Mouse (Mus musculus): Measurements from ENCODE around the gene Srpk1.

Gene Srpk1

GRCm38 (mm10) chr17:28622300-28622759 lies at the start of gene Srpk1:
TSS of gene Srpk1 (minus strand) at chr17:28622709.
- DNase-seq = peak; percentile 93

GRCm38 (mm10) chr17:28659564-28659963 lies 37.1 kb upstream of the Srpk1 start:
- no peak for DNase-seq

DNA sequence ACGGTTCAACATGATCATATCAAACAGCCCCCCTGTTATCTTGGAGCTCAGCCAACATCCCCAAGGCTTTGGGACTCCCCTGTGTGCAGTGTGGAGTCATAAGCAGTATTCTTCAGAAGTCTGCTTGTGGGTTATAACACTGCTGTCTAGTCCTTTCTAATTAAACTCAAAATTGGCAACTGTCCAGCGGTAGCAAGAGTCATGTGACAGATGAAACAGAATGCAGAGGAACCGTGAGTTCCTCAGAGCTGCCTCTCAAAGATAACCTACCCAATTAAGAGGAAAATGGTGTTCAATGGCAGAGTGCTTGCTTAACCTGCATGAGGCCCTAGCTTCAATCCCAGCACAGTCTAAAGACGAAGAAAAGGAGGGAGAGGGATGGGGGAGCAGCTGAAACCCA lies 35.4 kb upstream of the Srpk1 start:
- no peak for DNase-seq

GRCm38 (mm10) chr17:28650268-28650667 lies 27.8 kb upstream of the Srpk1 start:
- DNase-seq = no peak

GRCm38 (mm10) chr17:28648607-28649370 lies 26.3 kb upstream of the Srpk1 start:
- DNase-seq = peak; percentile 48

- no peak for DNase-seq
Measured at GRCm38 (mm10) chr17:28646221-28646620, 23.7 kb upstream of the Srpk1 start.

DNA sequence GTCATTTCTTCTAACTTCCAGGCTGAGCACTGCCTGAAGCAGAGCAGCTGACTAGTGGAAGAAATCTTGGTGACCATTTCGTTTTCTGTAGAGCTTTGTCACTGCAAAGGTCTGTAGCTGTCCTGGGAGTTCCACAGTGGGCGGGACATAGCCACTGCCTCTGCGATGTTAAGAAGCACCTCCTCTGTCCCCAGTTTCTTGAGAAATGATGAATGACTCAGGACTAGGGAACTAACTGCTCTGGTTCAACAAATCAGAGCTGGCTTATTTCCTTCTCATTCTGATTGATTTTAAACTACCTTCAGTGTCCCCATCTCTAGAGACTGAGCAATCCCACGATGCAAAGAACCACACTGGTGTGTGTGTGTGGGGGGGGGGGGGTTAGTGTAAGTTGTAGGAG lies 21.6 kb upstream of the Srpk1 start:
- DNase-seq = no peak

GRCm38 (mm10) chr17:28643697-28644096 lies 21.2 kb upstream of the Srpk1 start:
- DNase-seq = no peak

DNA sequence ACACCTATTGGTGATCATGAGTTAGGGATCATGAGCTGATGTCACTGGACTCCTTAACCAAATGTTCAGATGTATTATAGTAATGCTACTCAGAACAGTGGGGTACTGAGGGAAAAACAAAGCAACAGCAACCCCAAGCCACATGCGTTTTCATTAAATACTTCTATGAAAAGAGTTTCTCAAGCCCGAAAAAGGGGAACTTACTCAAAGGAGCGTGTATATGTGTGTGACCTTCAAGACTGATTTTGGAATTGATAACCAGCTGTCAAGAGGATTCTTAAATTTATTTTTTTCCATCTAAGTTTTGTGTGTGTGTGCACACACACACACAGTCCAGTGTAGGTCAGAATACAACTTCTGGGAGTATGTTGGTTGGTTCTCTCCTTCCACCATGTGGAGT lies 17.6 kb upstream of the Srpk1 start:
- DNase-seq = no peak

DNA sequence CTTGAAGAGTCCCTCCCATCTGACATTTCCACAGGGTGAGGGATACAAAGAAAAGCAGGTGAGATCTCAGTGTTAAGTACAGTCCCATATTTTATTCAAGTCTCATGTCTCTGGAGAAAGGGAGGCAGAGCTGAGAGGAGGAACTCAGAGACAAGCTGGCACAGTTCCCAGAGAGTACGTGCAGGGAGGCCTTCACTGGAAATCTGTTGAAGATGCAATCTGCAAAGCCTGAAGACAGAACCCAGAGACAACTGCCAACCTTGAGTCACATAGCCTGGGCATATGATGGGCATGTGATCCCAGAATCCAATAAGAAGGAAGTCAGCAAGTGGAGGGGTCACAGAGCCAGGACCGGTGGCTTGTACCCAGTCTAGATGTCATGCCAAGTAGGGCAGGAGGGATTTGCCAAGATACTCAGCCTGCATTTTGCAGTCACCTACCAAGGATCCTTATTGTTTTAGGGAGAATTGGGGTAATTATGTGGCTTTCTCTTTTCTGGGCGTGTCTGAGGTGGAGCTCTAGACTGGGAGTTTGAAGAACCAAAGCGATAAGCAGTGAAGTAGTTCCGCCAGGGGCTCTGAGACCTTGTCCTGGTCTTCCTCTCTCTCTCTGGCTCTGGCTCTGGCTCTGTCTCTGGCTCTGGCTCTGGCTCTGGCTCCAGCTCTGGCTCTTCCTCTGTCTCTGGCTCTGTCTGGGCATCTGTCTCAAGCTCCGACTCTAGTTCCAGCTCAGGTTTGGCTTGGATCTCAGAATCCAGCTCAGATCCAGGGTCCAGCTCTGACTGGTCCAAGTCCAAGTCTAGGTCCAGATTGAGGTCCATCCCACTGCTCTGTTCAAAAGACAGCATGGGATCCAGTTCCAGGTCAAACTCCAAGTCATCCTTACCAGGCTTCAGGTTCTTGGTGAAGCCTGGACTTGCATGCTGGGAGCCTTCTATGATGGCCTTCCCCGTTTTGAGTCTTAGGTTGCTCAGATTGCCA lies 15.5 kb upstream of the Srpk1 start:
- DNase-seq = peak; percentile 53

DNA sequence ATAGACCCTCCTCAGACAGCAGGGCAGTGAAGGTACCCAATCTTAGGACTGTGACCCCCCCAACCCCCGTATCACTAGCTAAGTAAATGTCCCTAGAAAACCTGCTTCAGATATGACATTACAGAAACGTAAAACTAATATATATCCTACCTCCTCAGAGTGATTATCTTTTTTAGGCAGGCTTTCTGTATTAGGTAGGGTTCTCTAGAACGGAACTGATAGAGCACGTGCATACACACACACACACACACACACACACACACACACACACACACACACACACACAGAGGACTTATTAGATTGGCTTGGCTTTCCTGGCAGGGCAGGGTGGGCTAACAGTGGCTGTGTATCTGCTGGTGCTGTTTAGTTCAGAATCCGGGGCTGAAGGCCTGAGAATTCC lies 13.3 kb upstream of the Srpk1 start:
- no peak for DNase-seq

GRCm38 (mm10) chr17:28629125-28629524 lies 6.6 kb upstream of the Srpk1 start:
- no peak for DNase-seq

DNA sequence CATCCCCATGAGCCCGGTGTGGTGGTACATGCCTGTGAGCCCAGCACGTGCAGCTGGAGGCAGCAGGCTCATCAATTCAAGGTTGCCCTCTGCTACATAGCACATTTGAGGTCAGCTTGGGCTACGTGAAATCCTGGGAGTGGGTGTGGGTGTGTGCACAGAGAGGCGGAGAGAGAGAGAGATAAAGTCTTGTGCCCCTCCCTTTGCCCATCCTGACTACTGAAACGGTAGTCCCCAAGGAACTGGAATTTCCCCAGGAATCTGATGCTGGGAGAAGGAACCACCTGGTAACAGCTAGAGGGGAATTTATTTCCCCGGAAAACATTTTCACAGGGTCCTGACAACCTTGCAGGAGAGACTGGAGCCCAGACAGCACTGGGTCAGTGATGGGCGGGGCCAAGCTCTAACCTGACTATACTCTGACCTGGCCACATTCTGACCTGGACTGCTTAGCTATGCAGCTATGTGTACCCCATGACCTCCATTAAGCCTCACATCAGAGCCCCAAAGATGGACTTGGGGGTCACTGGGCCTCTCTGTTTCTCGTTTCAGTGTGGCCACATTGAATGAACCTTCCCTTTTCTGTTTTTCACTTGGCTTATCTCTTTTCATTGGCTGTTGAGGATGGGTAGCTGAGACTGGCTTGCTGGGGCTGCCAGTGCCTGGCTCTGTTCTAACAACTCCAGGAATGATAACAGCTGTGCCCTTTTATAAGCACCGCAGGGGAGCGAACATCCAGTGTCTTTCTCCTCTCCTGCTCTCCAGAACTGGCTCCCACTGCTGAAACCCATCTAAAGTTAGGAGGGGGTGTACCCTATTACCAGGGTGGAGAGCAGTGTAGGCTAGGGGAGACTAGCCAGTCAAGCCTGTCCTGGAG lies 6.0 kb upstream of the Srpk1 start:
- no peak for DNase-seq

- no peak for DNase-seq
Measured at GRCm38 (mm10) chr17:28626937-28627336, 4.4 kb upstream of the Srpk1 start.

DNA sequence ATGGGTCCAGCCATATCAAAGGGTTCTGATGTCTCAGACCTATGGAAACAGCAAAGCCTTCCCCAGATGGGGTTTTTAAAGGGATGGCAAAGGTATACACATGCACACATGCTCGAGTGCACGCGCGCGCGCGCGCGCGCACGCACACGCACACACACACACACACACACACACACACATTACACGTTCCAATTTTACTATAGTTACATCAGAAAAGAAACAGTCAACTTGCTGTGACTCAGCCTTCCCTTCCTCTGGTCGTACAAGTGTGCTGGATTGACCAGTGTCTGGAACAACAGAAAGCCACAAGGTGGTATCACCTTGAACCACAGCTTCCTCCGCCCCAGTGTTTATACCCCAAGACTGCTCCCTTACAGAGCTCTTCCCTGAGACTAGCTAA lies 2.8 kb upstream of the Srpk1 start:
- no peak for DNase-seq

GRCm38 (mm10) chr17:28624841-28625240 lies 2.3 kb upstream of the Srpk1 start:
- no peak for DNase-seq

- DNase-seq = peak; percentile 71
Measured at GRCm38 (mm10) chr17:28621381-28622299, 869 bp downstream of the Srpk1 start.

GRCm38 (mm10) chr17:28618775-28619174 lies 3.7 kb downstream of the Srpk1 start:
- no peak for DNase-seq

DNA sequence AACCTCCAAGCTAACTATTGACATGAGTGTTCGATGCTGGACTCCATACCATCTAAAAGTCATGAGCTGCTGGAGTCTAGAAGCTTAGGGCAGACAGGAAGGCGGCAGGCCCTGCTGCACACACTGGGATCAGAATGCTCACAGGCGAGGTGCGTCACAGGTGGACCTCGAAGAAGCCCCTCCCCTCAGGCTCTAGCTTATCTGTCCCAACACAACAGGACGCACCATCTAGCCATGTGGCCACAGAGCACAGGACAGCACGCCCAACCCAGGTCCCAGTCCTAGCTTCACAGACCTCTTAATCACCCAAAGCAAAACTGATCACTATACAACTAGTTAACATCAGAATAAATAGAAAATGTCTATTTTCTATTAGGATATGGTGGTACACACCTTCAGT lies 4.4 kb downstream of the Srpk1 start:
- DNase-seq = no peak

DNA sequence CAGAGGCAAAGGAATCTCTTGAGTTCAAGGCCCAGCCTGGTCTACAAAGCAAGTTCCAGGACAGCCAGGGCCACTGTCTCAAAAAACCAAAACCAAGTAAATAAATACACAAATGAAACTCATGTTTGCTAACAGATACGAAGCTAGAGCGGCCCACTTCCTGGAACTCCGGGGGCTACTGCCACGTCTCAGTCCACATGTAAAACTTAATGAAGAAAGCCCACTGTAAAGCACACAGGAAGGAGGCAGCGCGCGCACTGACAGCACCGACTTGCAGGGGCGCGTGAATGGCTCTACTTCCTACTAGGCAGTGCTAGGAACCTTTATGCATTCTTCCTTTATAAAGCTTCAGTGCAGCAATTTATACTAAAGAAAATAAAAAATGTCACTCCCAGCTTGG lies 4.9 kb downstream of the Srpk1 start:
- DNase-seq = no peak

GRCm38 (mm10) chr17:28615332-28615731 lies 7.2 kb downstream of the Srpk1 start:
- DNase-seq = no peak

GRCm38 (mm10) chr17:28613096-28613495 lies 9.4 kb downstream of the Srpk1 start:
- no peak for DNase-seq
